Mouse (Mus musculus): ENCODE results near the gene Aup1. TPM values are rescaled to one million over a fixed set of nuclear protein-coding genes. Genes with fewer than 3 reads are reported as not detected.

Aup1 gene
- polyA plus RNA-seq, 1 experiment: 166 TPM

DNA sequence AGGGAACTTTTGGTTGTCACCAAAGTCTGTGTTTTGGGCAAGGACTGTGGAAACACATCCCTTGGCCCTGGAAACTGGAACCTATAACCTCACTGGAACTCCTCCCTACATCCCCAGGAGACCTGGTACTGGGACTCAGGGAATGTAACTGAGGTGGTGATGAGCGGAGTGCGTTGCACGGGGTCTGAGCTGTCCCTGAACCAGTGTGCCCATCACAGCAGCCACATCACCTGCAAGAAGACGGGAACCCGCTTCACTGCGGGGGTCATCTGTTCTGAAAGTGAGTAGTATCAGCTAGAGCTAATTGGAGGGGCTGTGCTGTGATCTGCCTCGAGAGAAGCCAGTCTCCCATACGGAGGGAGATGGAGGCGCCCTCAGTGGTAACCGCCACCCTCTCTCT is 5.0 kb upstream of the Aup1 start:
- Histone ChIP-seq H3K36me3 (ENCODE audit: control insufficient read depth, insufficient read depth) (peaks cover 23% of the 10 kb centered on the region), H3K79me2 (ENCODE audit: control insufficient read depth, insufficient read depth) (peaks cover 37% of the 10 kb centered on the region), H3K4me3 (ENCODE audit: insufficient read depth, poor library complexity, severe bottlenecking) (no peak overlapping the region), H3ac (ENCODE audit: control insufficient read depth, insufficient read length, low read depth) (no peak overlapping the region), H3K79me3 (ENCODE audit: low read depth) (peaks cover 22% of the 10 kb centered on the region), H3K27me3 (ENCODE audit: control insufficient read depth, insufficient read depth, insufficient read length) (no peaks in the 10 kb centered on the region)
- TF ChIP-seq FOSL1 (IDR thresholded peaks at IDR 0.05; ENCODE audit: insufficient read depth, low read length, poor library complexity, severe bottlenecking) (no peak), MYOG (IDR thresholded peaks at IDR 0.05; ENCODE audit: control insufficient read depth, extremely low read depth, insufficient read length) (no peak), CEBPB (IDR thresholded peaks at IDR 0.05; ENCODE audit: low read depth) (no peak)

DNA sequence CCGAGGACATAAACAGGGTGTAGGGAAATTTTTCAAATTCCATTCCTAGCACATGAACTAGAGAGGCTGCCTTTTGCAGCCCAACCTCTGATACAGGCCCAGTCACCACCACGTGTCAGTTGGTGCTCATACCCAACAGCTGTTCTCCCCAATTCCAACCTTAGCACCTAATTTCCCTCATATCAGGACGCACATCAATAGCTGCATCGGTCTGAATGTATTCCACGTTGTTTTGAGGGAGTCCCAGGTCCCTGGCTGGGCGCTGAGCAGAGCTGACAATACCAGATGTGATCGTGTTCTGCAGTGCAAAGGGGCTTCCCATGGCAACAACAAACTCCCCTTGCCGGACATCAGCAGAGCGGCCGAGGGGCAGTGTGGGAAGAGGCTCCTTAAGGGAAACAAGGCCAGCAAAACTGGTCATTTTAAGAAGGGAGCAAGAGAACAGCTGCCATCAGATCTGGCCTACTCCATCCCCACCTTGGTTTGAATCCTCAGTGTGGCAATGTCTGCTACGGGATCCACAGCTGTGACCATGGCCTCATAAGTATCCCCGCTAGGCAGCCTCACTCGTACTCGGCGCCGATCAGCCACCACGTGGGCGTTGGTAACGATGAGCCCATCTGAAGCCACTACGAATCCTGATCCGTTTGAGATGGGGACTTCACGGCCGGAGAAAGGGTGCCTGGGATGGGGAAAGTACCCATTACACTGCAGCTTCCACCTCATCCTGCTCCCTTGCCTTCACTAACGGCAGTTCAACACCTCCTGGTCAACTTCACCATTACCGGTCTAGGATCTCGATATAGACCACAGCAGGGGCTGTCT is 973 bp upstream of the Aup1 start:
- Histone ChIP-seq H3K27me3 (ENCODE audit: control insufficient read depth, insufficient read depth, insufficient read length) (no peaks in the 10 kb centered on the region), H3K79me3 (ENCODE audit: low read depth) (peaks cover 41% of the 10 kb centered on the region), H3K36me3 (ENCODE audit: control insufficient read depth, insufficient read depth) (peaks cover 48% of the 10 kb centered on the region), H3K4me3 (ENCODE audit: insufficient read depth, poor library complexity, severe bottlenecking) (peak overlapping the region; percentile 99), H3ac (ENCODE audit: control insufficient read depth, insufficient read length, low read depth) (peak overlapping the region; percentile 92), H3K79me2 (ENCODE audit: control insufficient read depth, insufficient read depth) (peaks cover 62% of the 10 kb centered on the region)
- TF ChIP-seq FOSL1 (IDR thresholded peaks at IDR 0.05; ENCODE audit: insufficient read depth, low read length, poor library complexity, severe bottlenecking) (no peak), MAX (IDR thresholded peaks at IDR 0.05) (peak; percentile 94), CEBPB (IDR thresholded peaks at IDR 0.05; ENCODE audit: low read depth) (no peak), USF1 (IDR thresholded peaks at IDR 0.05; ENCODE audit: low read depth) (peak; percentile 74), MYOD1 (IDR thresholded peaks at IDR 0.05; ENCODE audit: control insufficient read depth, insufficient read length, low read depth) (peak; percentile 71), MYOG (IDR thresholded peaks at IDR 0.05; ENCODE audit: control insufficient read depth, extremely low read depth, insufficient read length) (no peak), CTCF (IDR thresholded peaks at IDR 0.05; ENCODE audit: control insufficient read depth, insufficient read depth, insufficient read length) (no peak)

DNA sequence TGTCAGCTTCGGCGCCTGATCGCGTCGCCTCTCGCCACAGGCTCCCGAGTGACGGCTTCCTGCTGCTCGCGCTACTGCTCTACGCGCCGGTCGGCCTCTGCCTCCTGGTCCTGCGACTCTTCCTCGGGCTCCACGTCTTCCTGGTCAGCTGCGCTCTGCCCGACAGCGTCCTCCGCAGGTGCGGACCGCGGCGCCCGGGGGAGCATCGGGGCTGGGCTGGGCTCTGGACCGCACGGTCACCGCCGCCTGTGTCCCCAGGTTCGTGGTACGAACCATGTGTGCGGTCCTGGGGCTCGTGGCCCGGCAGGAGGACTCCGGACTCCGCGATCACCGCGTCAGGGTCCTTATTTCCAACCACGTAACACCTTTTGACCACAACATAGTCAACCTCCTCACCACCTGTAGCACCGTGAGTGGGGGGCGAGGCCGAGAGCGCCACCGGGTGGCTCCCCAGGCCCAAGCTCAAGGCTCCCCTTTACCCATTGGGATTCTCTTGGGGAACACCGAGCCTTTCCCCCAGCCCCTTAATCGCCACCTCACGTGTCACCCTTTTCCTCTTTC is 630 bp downstream of the Aup1 start, which contains the start of gene Htra2:
Htra2 (minus strand) TSS at position 403 of the 561 bp plus-strand sequence.
- peak within 1 kb of the TSS; percentile 97 for H3ac ChIP-seq (ENCODE audit: control insufficient read depth, insufficient read length, low read depth)
- peak within 1 kb of the TSS; percentile 99 for H3K4me3 ChIP-seq (ENCODE audit: insufficient read depth, poor library complexity, severe bottlenecking)
- H3K79me3 ChIP-seq (ENCODE audit: low read depth): peaks cover 41% of the 10 kb centered on the region
- no peaks in the 10 kb centered on the region for H3K27me3 ChIP-seq (ENCODE audit: control insufficient read depth, insufficient read depth, insufficient read length)
- TF ChIP-seq CTCF (IDR thresholded peaks at IDR 0.05; ENCODE audit: control insufficient read depth, insufficient read depth, insufficient read length): peak; percentile 47
- TF ChIP-seq FOSL1 (IDR thresholded peaks at IDR 0.05; ENCODE audit: insufficient read depth, low read length, poor library complexity, severe bottlenecking): no peak
- peaks cover 62% of the 10 kb centered on the region for H3K79me2 ChIP-seq (ENCODE audit: control insufficient read depth, insufficient read depth)
- H3K36me3 ChIP-seq (ENCODE audit: control insufficient read depth, insufficient read depth): peaks cover 48% of the 10 kb centered on the region

DNA sequence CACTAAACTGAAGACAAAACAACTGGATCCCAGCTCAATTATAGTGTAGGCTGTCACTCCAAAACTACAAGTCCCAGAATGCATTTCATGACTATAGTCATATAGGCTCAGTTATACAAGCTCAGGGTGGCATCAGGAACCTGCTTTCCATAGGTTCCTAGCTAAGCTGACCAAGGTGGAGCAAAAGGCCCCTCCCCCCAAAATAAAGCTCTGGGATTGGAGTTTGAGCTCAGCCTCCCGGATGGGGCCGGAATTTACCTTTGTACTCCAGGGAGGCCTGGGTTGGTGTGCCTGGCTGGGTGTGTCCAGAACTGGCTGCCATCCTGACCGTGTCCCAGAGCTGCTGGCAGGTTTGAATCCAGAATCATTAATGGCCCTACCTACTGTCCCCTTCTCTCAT is 3.5 kb downstream of the Aup1 start, which contains the start of gene Dqx1:
Dqx1 (plus strand) TSS at position 55 of the 400 bp plus-strand sequence.
- H3K4me3 ChIP-seq (ENCODE audit: insufficient read depth, poor library complexity, severe bottlenecking): no peak within 1 kb of the TSS
- H3ac ChIP-seq (ENCODE audit: control insufficient read depth, insufficient read length, low read depth): no peak within 1 kb of the TSS
- peaks cover 5% of the 10 kb centered on the region for H3K27me3 ChIP-seq (ENCODE audit: control insufficient read depth, insufficient read depth, insufficient read length)
- peaks cover 31% of the 10 kb centered on the region for H3K79me3 ChIP-seq (ENCODE audit: low read depth)
- peaks cover 29% of the 10 kb centered on the region for H3K36me3 ChIP-seq (ENCODE audit: control insufficient read depth, insufficient read depth)
- H3K79me2 ChIP-seq (ENCODE audit: control insufficient read depth, insufficient read depth): peaks cover 41% of the 10 kb centered on the region
- TF ChIP-seq MYOD1 (IDR thresholded peaks at IDR 0.05; ENCODE audit: control insufficient read depth, insufficient read length, low read depth) (no peak), USF1 (IDR thresholded peaks at IDR 0.05; ENCODE audit: low read depth) (no peak), MYOG (IDR thresholded peaks at IDR 0.05; ENCODE audit: control insufficient read depth, extremely low read depth, insufficient read length) (no peak), CTCF (IDR thresholded peaks at IDR 0.05; ENCODE audit: control insufficient read depth, insufficient read depth, insufficient read length) (no peak), CEBPB (IDR thresholded peaks at IDR 0.05; ENCODE audit: low read depth) (no peak), FOSL1 (IDR thresholded peaks at IDR 0.05; ENCODE audit: insufficient read depth, low read length, poor library complexity, severe bottlenecking) (no peak), MAX (IDR thresholded peaks at IDR 0.05) (no peak)

GRCm38 (mm10) chr6:83058725-83059124 is 4.4 kb downstream of the Aup1 start:
- Histone ChIP-seq H3K4me3 (ENCODE audit: insufficient read depth, poor library complexity, severe bottlenecking) (no peak overlapping the region), H3K27me3 (ENCODE audit: control insufficient read depth, insufficient read depth, insufficient read length) (peaks cover 14% of the 10 kb centered on the region), H3K36me3 (ENCODE audit: control insufficient read depth, insufficient read depth) (peaks cover 29% of the 10 kb centered on the region), H3ac (ENCODE audit: control insufficient read depth, insufficient read length, low read depth) (no peak overlapping the region), H3K79me2 (ENCODE audit: control insufficient read depth, insufficient read depth) (peaks cover 31% of the 10 kb centered on the region), H3K79me3 (ENCODE audit: low read depth) (peaks cover 23% of the 10 kb centered on the region)
- TF ChIP-seq MYOG (IDR thresholded peaks at IDR 0.05; ENCODE audit: control insufficient read depth, extremely low read depth, insufficient read length) (no peak), CTCF (IDR thresholded peaks at IDR 0.05; ENCODE audit: control insufficient read depth, insufficient read depth, insufficient read length) (no peak), FOSL1 (IDR thresholded peaks at IDR 0.05; ENCODE audit: insufficient read depth, low read length, poor library complexity, severe bottlenecking) (no peak), MYOD1 (IDR thresholded peaks at IDR 0.05; ENCODE audit: control insufficient read depth, insufficient read length, low read depth) (no peak), USF1 (IDR thresholded peaks at IDR 0.05; ENCODE audit: low read depth) (no peak), CEBPB (IDR thresholded peaks at IDR 0.05; ENCODE audit: low read depth) (no peak), MAX (IDR thresholded peaks at IDR 0.05) (no peak)

Measured in C2C12 (cell line).